Mouse (Mus musculus) embryonic facial prominence, embryonic 11.5 days (tissue): Measurements from ENCODE around the gene Bach2. TPM values are rescaled to one million over a fixed set of nuclear protein-coding genes. Genes with fewer than 3 reads are reported as not detected.

Experiments used
- ATAC-seq: fragments of 200-750 bp; cut with Nextera tagmentation; replicated peaks from 2 replicates; pipeline ENCODE4 v1.8.0; 2017; ENCODE audit warnings: low read depth; ENCODE audit not compliant: insufficient number of reproducible peaks, low FRiP score, low TSS enrichment
- DNase-seq: peaks from one replicate; pipeline ENCODE4 v3.0.0-alpha.2; 2015; ENCODE audit warnings: low spot score
- H3K27ac ChIP-seq: fragments of 300-500 bp; sonication (generic); replicated peaks from 2 replicates; pipeline ENCODE4 v1.5.1; 2014; ENCODE audit warnings: mild to moderate bottlenecking, low read depth, low read length, control low read depth
- H3K27me3 ChIP-seq: fragments of 300-500 bp; sonication (generic); 2 replicates; pipeline ENCODE4 v1.6.1; 2014; ENCODE audit warnings: mild to moderate bottlenecking, low read length, moderate library complexity, mixed read lengths; ENCODE audit not compliant: control insufficient read depth, insufficient read depth
- H3K36me3 ChIP-seq: fragments of 300-500 bp; sonication (generic); replicated peaks from 2 replicates; pipeline ENCODE4 v1.6.1; 2014; ENCODE audit warnings: low read depth, mild to moderate bottlenecking, low read length, moderate library complexity, mixed read lengths; ENCODE audit not compliant: control insufficient read depth, insufficient read depth
- H3K4me1 ChIP-seq: fragments of 300-500 bp; sonication (generic); 2 replicates; pipeline ENCODE4 v1.6.1; 2014; ENCODE audit warnings: low read length, mixed read lengths; ENCODE audit not compliant: control insufficient read depth, insufficient read depth
- H3K4me2 ChIP-seq: fragments of 300-500 bp; sonication (generic); 2 replicates; pipeline ENCODE4 v1.6.1; 2014; ENCODE audit warnings: low read depth, mild to moderate bottlenecking, control low read depth, low read length, moderate library complexity
- H3K4me3 ChIP-seq: fragments of 300-500 bp; sonication (generic); 2 replicates; pipeline ENCODE4 v1.5.1; 2014; ENCODE audit warnings: low read depth, low read length, control low read depth
- H3K9ac ChIP-seq: fragments of 300-500 bp; sonication (generic); replicated peaks from 2 replicates; pipeline ENCODE4 v1.6.1; 2014; ENCODE audit warnings: mild to moderate bottlenecking, control low read depth, low read length
- H3K9me3 ChIP-seq: fragments of 300-500 bp; sonication (generic); replicated peaks from 2 replicates; pipeline ENCODE4 v1.6.1; 2016; ENCODE audit warnings: mild to moderate bottlenecking, low read length, inconsistent platforms, mixed read lengths; ENCODE audit not compliant: control insufficient read depth
- WGBS: fragments of 180-500 bp; shearing (Covaris S2); extraction: QIAGEN DNeasy Blood & Tissue Kit; methylation state at CpG from one replicate; pipeline ENCODE4 v1.1.7; 2014; 5-methylcytosine and 5-hydroxymethylcytosine counted together
- polyA plus RNA-seq: library from polyadenylated mRNA; unstranded; fragments of >200 nt; fragmentation: Nextera tagmentation; extraction: Ambion mirVana; gene quantifications from 2 replicates; pipeline ENCODE4 v1.2.1, GENCODE M21; 2014

The Bach2 gene
- polyA plus RNA-seq, 1 experiment from 2014 or later, result 11.5 TPM

GRCm38 (mm10) chr4:32320039-32320438, 81.4 kb downstream of the Bach2 start:
- H3K9me3 ChIP-seq, result 0 out of 2 replicates have a peak, but pooled peaks cover 2% of the 10 kb centered on the region
- ATAC-seq, result no peak
- no peak for DNase-seq

GRCm38 (mm10) chr4:32324111-32324510, 85.5 kb downstream of the Bach2 start:
- no peaks in the 10 kb centered on the region for H3K27me3 ChIP-seq
- H3K4me1 ChIP-seq, result no peaks in the 10 kb centered on the region
- no peak overlapping the region for H3K4me2 ChIP-seq
- no peaks in the 10 kb centered on the region for H3K36me3 ChIP-seq
- WGBS, result 96% methylated on average over 6 of the region's 6 CpGs
- no peak for ATAC-seq
- H3K27ac ChIP-seq, result no peak overlapping the region
- DNase-seq, result no peak
- no peaks in the 10 kb centered on the region for H3K9me3 ChIP-seq
- no peak overlapping the region for H3K4me3 ChIP-seq
- H3K9ac ChIP-seq, result no peak overlapping the region

More at GRCm38 (mm10) chr4:32320039-32320438, 81.4 kb downstream of the Bach2 start:
- no peak overlapping the region for H3K9ac ChIP-seq
- 86% methylated on average over 1 of the region's 1 CpGs for WGBS
- H3K4me3 ChIP-seq, result no peak overlapping the region
- H3K27me3 ChIP-seq, result no peaks in the 10 kb centered on the region
- no peak overlapping the region for H3K4me2 ChIP-seq
- no peak overlapping the region for H3K27ac ChIP-seq
- H3K36me3 ChIP-seq, result peaks cover 5% of the 10 kb centered on the region
- H3K4me1 ChIP-seq, result no peaks in the 10 kb centered on the region

- H3K4me1 ChIP-seq, result no peaks in the 10 kb centered on the region
- H3K4me2 ChIP-seq, result no peak overlapping the region
- DNase-seq (no peak), ATAC-seq (no peak)
- H3K27me3 ChIP-seq, result no peaks in the 10 kb centered on the region
- WGBS, result 76% methylated on average over 4 of the region's 4 CpGs
- H3K36me3 ChIP-seq, result no peaks in the 10 kb centered on the region
- H3K9me3 ChIP-seq, result no peaks in the 10 kb centered on the region
- H3K27ac ChIP-seq, result no peak overlapping the region
- H3K9ac ChIP-seq, result no peak overlapping the region
- H3K4me3 ChIP-seq, result no peak overlapping the region
Measured at GRCm38 (mm10) chr4:32324967-32325366, 86.4 kb downstream of the Bach2 start.

GRCm38 (mm10) chr4:32325596-32325995, 87.0 kb downstream of the Bach2 start:
- Histone ChIP-seq H3K4me1 (no peaks in the 10 kb centered on the region), H3K9me3 (no peaks in the 10 kb centered on the region), H3K27ac (no peak overlapping the region), H3K4me3 (no peak overlapping the region), H3K4me2 (no peak overlapping the region), H3K36me3 (no peaks in the 10 kb centered on the region), H3K27me3 (no peaks in the 10 kb centered on the region), H3K9ac (no peak overlapping the region)
- ATAC-seq (no peak), DNase-seq (no peak)
- WGBS, result 65% methylated on average over 3 of the region's 3 CpGs

- WGBS, result 77% methylated on average over 10 of the region's 10 CpGs
- H3K27me3 ChIP-seq, result no peaks in the 10 kb centered on the region
- H3K4me1 ChIP-seq, result no peaks in the 10 kb centered on the region
- H3K4me3 ChIP-seq, result no peak overlapping the region
- no peak overlapping the region for H3K4me2 ChIP-seq
- H3K36me3 ChIP-seq, result no peaks in the 10 kb centered on the region
- H3K9ac ChIP-seq, result no peak overlapping the region
- no peak overlapping the region for H3K27ac ChIP-seq
- ATAC-seq (no peak), DNase-seq (no peak)
- H3K9me3 ChIP-seq, result no peaks in the 10 kb centered on the region
Measured at GRCm38 (mm10) chr4:32326279-32326678, 87.7 kb downstream of the Bach2 start.

- Histone ChIP-seq H3K9me3 (no peaks in the 10 kb centered on the region), H3K4me1 (no peaks in the 10 kb centered on the region), H3K9ac (no peak overlapping the region), H3K4me3 (no peak overlapping the region), H3K27me3 (no peaks in the 10 kb centered on the region), H3K27ac (no peak overlapping the region), H3K36me3 (no peaks in the 10 kb centered on the region), H3K4me2 (no peak overlapping the region)
- WGBS, result 26% methylated on average over 3 of the region's 3 CpGs
- DNase-seq, result no peak
- ATAC-seq, result 0 out of 2 replicates have a peak, but pooled peaks have one; percentile 50
Measured at GRCm38 (mm10) chr4:32326860-32327259, 88.3 kb downstream of the Bach2 start.

- Histone ChIP-seq H3K9me3 (no peaks in the 10 kb centered on the region), H3K27me3 (no peaks in the 10 kb centered on the region), H3K4me2 (no peak overlapping the region), H3K4me1 (no peaks in the 10 kb centered on the region), H3K4me3 (no peak overlapping the region), H3K36me3 (no peaks in the 10 kb centered on the region), H3K27ac (peak overlapping the region; percentile 31; the same call in 1 of the 2 replicates), H3K9ac (no peak overlapping the region)
- DNase-seq (no peak), ATAC-seq (no peak; the same call in 1 of the 2 replicates)
- 39% methylated on average over 5 of the region's 5 CpGs for WGBS
Measured at GRCm38 (mm10) chr4:32327626-32328025, 89.0 kb downstream of the Bach2 start.

GRCm38 (mm10) chr4:32328561-32328960, 90.0 kb downstream of the Bach2 start:
- no peak overlapping the region for H3K4me2 ChIP-seq
- H3K9ac ChIP-seq, result no peak overlapping the region
- H3K27me3 ChIP-seq, result no peaks in the 10 kb centered on the region
- no peak overlapping the region for H3K27ac ChIP-seq
- H3K9me3 ChIP-seq, result no peaks in the 10 kb centered on the region
- no peaks in the 10 kb centered on the region for H3K4me1 ChIP-seq
- ATAC-seq (no peak), DNase-seq (no peak)
- no peaks in the 10 kb centered on the region for H3K36me3 ChIP-seq
- 65% methylated on average over 2 of the region's 2 CpGs for WGBS
- H3K4me3 ChIP-seq, result no peak overlapping the region
